Mouse (Mus musculus) induced T-regulatory cell, adult 2 months (primary cell): ENCODE data around the gene Tspan18.

Experiments used
- DNase-seq: peaks from one replicate; pipeline ENCODE4 v3.0.0-alpha.2; 2012; ENCODE audit warnings: low read depth

Tspan18 gene

GRCm38 (mm10) chr2:93339373-93340106 lies 5.2 kb upstream of the Tspan18 start:
- no peak for DNase-seq

DNA sequence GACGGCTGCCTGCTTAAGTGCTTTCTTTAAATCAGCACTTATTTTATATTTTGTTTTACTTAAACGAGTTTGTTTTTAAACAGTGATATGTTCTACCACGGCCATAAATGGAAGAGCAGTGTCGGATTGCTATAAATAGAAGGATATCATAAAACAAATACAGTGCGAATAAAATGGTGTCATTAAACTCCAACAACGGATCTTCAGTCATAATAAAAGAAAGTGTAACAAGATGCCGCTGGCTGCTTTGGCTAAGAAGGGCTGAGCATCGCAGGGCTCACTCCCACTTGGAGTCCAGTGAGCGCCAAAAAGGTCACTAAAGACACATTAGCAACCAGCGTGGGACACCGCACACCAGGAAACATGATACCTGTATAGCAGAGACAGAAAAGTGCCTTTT lies 1.7 kb upstream of the Tspan18 start:
- no peak for DNase-seq

- peak; percentile 67 for DNase-seq
Measured at GRCm38 (mm10) chr2:93333241-93333816, 976 bp downstream of the Tspan18 start.

DNA sequence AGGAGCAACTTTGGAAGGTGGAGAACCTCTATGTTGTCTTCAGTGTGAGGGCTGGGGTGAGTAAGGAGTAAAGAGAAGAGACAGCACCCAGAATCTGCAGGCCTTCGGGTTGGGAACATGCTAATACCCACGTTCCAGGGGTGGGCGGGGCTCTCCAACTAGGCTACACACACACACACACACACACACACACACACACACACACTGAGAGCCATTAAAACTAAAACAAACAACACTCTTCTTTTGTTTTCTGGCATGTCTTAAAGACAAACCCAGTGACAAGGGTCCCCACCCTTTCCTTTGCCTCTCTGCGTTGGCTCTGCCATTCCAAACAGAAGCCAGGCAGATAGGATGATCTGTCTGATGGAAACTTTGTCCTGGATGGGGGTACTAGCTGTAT lies 2.0 kb downstream of the Tspan18 start:
- no peak for DNase-seq

- DNase-seq: no peak
Measured at GRCm38 (mm10) chr2:93331121-93331520, 3.2 kb downstream of the Tspan18 start.

DNA sequence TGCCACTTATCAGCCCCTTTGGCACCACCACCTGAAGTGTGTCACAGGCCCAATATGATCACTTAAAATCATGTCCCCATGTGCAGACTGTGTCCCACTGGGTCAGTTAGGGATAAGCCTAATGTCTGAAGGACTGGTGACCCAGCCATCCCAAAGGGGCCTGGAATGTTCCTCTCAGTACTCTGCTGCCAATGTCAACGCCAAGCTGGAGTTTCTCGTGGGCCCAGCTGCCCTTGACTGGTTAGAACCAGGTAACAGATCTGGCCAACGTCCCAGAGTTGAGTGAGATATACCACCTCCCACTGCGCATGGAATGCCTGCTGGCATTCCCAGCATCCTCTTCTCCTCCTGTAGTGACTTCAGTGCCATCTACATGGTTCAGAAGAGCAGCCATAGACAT lies 5.2 kb downstream of the Tspan18 start:
- DNase-seq: no peak

- DNase-seq: no peak
Measured at GRCm38 (mm10) chr2:93327915-93328555, 6.3 kb downstream of the Tspan18 start.

DNA sequence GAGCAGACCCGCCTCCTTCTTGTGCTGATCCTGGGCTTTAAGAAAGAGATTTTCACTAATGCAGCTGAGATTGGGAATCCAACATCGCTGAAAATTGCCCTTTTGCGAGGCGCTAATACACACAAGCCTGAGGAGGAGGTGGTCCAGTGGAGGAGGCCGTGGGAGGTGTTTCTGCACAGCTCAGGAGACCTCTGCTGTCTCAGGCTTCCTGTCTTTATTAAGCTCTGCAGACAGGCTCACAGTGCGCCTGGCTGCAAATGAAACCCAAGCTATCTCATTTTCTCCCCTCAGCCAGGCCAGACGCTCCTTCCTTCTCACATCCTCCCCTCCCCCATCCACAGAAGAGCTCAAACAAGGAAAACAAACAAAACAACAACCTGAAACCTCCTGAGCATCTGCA lies 9.6 kb downstream of the Tspan18 start:
- no peak for DNase-seq

- no peak for DNase-seq
Measured at GRCm38 (mm10) chr2:93321946-93322345, 12.4 kb downstream of the Tspan18 start.

DNA sequence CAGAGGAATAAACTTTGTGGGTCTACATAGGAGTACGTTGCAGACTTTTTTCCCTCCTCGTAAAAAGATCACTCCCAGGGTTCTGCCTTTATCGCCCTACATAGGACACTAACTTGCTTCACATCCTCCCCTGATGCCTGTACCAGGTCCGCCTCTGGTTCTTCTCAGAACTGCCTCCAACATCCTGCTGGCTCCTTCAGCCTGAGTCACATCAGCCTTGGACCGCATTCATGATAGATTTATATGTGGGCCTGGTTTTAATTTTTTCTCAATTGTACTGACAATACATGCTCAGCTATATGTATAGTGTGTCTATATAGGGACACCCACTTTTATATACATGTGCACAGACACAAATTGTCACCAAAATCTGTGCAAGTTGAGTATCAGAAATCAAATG lies 14.0 kb downstream of the Tspan18 start:
- no peak for DNase-seq

DNA sequence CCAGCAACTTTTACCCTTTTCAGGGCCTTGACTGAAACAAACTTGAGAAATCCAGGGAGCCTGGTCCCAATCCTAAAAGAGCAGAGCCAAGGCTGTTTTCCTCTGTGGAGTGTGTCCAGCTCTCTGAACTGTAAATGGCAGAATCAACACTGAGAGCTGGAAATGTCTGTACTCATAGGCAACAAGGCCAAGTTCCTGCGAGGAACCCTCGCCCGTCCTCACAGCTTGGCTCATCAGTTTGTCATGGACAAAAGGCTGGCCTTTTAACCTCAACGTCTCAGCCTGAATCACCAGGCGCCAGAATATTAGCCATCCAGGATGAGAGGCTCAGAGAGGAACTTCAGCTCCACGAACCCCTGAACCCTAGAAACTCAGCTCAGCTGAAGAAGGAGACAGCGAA lies 14.7 kb downstream of the Tspan18 start:
- no peak for DNase-seq

GRCm38 (mm10) chr2:93318781-93319349 lies 15.4 kb downstream of the Tspan18 start:
- no peak for DNase-seq

DNA sequence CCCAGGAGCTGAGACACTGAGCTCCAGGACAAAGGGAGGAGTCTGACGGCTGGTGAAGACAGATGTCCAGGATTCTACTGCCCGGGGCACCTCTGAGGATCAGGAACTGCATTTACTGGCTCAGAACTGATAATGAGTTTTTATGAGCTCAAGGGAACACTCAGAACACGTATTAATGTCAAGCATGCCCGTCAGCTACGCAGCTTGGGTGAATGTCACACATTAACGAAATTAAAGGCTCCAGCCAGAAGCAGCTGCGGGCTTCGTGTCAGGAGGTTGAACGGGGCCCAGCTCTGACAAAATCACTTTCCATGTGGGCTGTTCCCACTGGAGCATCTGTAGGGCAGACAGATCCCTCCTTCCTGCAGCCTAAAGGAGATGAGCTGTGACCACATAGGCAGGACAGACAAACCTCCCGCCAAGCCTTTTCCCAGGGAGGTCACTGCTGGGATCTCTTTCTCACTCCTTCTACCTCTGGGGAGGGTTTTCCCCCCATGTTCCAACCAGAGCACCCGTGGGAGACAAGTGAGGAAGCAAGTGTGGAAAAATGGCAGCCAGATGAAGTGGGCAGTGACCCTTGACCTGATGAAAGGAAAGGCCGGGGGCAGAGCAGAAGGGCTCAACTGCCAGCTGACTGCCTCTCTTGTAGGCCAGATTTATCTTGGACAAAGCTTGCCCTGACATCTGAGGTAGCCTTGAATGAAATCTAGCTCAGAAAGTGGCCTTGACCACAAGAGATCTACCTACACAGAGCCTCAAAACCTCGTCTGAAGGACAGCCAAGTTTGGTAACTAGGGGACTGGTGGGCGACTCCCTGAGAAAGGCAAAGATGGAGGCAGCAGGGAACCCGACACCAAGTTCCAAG lies 20.3 kb downstream of the Tspan18 start:
- no peak for DNase-seq

GRCm38 (mm10) chr2:93312458-93312857 lies 21.8 kb downstream of the Tspan18 start:
- DNase-seq: no peak

DNA sequence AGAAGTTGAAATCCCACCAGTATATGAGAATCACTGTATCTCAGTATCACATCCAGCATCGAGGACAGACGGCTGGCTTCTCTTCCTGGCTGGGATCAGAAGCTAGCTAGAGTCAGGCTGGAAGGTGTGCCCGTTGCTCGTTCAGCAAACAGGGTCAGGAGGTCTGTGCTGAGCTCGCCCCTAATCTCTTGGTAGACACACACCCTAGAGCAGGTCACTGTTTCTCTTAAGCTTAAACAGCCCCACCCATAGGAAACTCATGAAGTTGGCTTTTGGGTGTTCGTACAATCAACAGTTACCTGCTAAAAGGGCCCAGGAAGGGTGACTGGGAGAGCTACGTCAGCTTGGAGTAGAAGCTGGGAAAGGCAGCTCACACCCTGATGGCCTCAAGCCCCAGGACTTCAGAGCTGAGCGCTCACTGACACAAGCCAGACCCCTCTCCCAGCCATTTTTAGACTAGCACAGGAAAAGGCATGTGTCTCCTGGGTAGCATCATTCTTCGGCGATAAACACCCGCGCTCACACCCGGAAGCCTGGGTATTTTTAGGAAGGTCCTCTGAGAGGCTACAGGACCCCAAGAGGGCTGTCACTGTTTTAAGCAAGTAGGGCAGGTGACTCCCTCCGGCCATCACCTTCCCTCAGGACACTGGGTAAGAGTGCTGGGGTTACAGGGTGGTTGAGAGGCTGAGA lies 24.4 kb downstream of the Tspan18 start:
- DNase-seq: no peak

DNA sequence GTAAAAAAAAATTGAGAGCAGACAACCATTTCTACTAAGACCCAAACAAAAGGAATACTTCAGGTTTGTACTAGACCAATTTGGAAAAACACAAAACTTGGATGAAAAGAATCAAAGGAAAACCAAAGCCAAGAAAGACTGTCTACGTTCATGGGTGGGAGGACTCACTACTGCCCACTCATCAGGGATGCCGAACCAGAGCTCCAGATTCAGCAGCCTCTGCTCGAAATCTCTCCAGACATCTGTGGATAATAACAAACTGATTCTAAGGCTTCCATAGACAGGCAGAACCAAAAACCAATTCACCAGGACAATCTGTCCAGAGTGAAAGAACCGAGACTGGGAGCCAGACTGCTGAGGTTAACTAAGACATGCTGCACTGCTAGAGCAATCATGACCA lies 27.4 kb downstream of the Tspan18 start:
- DNase-seq: no peak

GRCm38 (mm10) chr2:93304273-93304634 lies 30.1 kb downstream of the Tspan18 start:
- DNase-seq: no peak

GRCm38 (mm10) chr2:93303585-93304272 lies 30.6 kb downstream of the Tspan18 start:
- no peak for DNase-seq

DNA sequence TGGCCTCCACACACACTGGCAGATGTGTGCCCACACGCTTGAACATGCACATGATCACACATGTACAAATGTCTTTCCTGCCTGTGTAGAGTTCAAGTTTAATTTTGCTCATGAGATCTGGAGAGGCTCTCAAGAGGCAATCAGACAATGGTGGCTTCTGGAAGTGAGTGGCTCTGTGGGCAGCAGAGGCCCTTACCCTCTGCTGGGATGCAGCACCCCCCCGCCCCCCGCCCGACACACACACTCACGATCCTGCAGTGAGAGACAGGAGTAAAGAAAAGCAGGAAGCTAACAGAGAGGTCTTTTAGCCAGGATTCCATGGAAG lies 31.1 kb downstream of the Tspan18 start:
- DNase-seq: no peak

DNA sequence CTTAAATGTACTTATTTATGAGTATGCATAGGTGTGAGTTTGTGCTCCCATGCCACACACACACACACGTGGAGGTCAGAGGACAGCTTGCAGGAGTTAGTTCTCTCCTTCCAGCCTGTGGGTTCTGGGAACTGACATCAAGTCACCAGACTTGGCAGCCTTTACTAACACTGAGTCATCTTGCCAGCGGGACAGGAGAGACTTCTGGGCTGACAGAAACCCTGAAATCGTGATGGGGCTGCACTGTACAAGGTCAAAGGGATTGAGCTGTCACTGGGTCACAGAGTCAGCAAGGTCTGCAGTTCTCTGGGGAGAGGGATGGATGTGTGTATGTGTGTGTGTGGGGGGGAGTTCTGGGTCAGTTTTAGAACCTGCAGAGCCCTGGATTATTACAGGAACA lies 36.6 kb downstream of the Tspan18 start:
- DNase-seq: no peak
